Mouse (Mus musculus): ENCODE data around the gene Pam16. TPM values are rescaled to one million over a fixed set of nuclear protein-coding genes. Genes with fewer than 3 reads are reported as not detected.
"Not testable (repeated sequence)": the region's sequence is repeated elsewhere in the genome, so short reads cannot be mapped to it uniquely, and the experiment has no call there.

Gene Pam16
- polyA plus RNA-seq, 1 experiment from 2014 or later: 162 TPM

GRCm38 (mm10) chr16:4594814-4595526 is 29.8 kb downstream of the Pam16 start:
- Histone ChIP-seq H3K27ac (replicated peaks) (peak overlapping the region; percentile 89), H3K9me3 (no peaks in the 10 kb centered on the region), H3K4me1 (peaks cover 63% of the 10 kb centered on the region), H3K4me2 (replicated peaks) (peak overlapping the region; percentile 63), H3K27me3 (no peaks in the 10 kb centered on the region), H3K36me3 (no peaks in the 10 kb centered on the region), H3K9ac (replicated peaks) (peak overlapping the region; percentile 85), H3K4me3 (peak overlapping the region; percentile 60)
- peak; percentile 62 for ATAC-seq (replicated peaks)
- WGBS: under 1% methylated on average over 19 of the region's 52 CpGs

DNA sequence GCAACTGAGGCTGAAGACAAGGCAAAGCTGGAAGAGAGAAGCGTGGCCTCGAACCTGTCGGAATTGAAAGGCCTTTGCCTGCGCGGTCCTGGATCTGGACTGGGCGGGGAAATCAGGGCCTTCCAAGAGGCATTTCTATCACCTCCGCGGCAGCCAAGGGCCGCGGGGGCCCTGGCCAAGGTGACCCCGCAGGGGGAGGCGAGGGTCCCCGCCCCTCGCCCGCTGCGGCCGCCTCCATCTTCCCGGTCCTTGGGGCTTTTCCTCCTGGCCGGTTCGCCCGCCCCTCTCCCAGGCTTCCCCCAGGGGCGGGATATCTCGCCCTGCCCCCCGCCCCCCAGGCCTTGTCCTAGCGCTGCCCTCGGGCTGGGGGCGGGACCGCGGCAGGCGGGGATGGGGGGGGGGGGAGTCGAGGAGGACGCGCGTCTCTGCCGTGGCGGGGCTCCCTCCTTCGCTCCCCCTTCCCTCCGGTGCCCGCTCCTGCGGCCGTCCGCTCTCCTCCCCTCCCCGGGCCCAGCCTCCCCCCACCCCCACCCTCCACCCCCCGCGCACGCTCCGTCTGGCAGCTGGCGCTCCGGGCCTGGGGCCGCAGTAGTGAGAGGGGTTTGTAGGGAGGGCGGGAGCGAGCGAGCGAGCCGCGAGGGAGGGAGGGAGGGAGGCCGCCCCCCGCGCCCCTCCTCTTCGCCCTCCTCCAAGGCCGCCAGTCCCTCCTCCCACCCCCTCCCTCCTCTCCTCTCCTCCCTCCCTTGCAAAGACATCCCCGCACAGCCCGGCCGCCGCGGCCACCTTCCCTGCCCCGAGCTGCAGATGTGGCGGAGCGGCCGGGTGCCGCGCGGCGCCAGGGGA is 30.6 kb downstream of the Pam16 start, which contains the start of gene Glis2:
Glis2 (plus strand) TSS at position 743 of the 843 bp plus-strand sequence.
- Histone ChIP-seq H3K27ac (replicated peaks) (peak within 1 kb of the TSS; percentile 89), H3K27me3 (no peaks in the 10 kb centered on the region), H3K4me1 (peaks cover 58% of the 10 kb centered on the region), H3K4me3 (peak within 1 kb of the TSS; percentile 60), H3K36me3 (no peaks in the 10 kb centered on the region), H3K4me2 (replicated peaks) (peak within 1 kb of the TSS; percentile 63), H3K9ac (replicated peaks) (peak within 1 kb of the TSS; percentile 85), H3K9me3 (no peaks in the 10 kb centered on the region)
- ATAC-seq (replicated peaks): peak; percentile 82
- WGBS: under 1% methylated on average over 35 of the region's 74 CpGs

- Histone ChIP-seq H3K4me3 (peak overlapping the region; percentile 60), H3K9ac (replicated peaks) (peak overlapping the region; percentile 85), H3K27me3 (no peaks in the 10 kb centered on the region), H3K27ac (replicated peaks) (peak overlapping the region; percentile 89), H3K4me1 (peaks cover 48% of the 10 kb centered on the region), H3K36me3 (no peaks in the 10 kb centered on the region), H3K9me3 (no peaks in the 10 kb centered on the region), H3K4me2 (replicated peaks) (peak overlapping the region; percentile 63)
- 11% methylated on average over 32 of the region's 32 CpGs for WGBS
- no peak for ATAC-seq (replicated peaks)
Measured at GRCm38 (mm10) chr16:4592909-4593875, 31.6 kb downstream of the Pam16 start.

DNA sequence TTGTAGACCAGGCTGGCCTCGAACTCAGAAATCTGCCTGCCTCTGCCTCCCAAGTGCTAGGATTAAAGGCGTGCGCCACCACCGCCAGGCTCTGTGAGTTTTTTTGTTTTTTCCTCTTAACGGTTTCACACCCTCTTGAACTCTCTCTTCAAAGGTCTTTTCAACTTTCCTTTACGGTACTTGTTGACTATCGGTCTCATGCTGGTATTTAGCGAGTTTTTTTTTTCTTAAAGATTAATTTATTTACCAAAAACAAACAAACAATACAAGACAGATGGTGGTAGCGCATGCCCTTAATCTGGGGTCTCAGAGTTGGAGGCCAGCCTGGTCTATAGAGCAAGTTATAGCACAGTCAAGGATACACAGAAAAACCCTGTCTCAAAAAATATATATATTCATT is 34.6 kb downstream of the Pam16 start:
- H3K36me3 ChIP-seq: no peaks in the 10 kb centered on the region
- no peak for ATAC-seq (replicated peaks)
- 97% methylated on average over 9 of the region's 9 CpGs for WGBS
- H3K27me3 ChIP-seq: no peaks in the 10 kb centered on the region
- no peaks in the 10 kb centered on the region for H3K9me3 ChIP-seq
- no peak overlapping the region for H3K4me2 ChIP-seq (replicated peaks)
- H3K4me1 ChIP-seq: peaks cover 34% of the 10 kb centered on the region
- no peak overlapping the region for H3K4me3 ChIP-seq
- no peak overlapping the region for H3K9ac ChIP-seq (replicated peaks)
- no peak overlapping the region for H3K27ac ChIP-seq (replicated peaks)

DNA sequence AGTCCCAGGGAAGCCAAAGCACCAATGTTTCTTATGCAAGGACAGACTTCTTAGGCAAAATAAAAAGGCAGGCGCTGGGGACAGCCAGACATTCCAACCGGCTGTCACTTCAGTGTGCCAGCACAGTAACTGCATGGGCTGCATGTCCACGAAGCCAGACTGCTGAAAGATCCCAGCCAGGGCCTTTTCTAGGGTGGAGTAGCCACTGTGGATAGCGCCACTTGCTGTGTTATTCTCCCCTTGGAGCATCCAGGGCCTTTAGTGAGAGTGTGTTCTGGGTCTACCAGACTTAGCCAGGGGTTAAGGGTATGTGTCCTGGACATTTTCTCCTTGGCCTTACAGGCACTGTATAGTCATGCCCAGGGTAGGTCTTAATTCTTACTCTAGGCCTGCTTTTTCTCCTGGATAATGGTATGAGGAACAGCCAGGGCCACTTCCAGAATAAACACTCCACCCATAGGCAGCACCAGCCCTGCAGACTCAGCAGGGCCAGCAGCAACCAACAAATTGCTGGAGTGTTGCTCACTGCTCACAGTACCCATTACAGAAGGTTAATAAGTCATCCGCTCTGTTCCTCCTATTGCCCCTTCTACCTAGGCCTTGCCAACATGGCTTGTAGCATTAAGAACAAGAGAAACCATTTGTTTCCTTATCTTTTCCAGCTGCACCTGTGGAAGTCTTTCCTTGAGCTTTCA is 37.1 kb downstream of the Pam16 start:
- WGBS: 44% methylated on average over 5 of the region's 5 CpGs
- Histone ChIP-seq H3K9me3 (no peaks in the 10 kb centered on the region), H3K9ac (replicated peaks) (no peak overlapping the region), H3K27me3 (no peaks in the 10 kb centered on the region), H3K36me3 (no peaks in the 10 kb centered on the region), H3K27ac (replicated peaks) (peak overlapping the region; percentile 79), H3K4me1 (peaks cover 19% of the 10 kb centered on the region), H3K4me3 (0 out of 2 replicates have a peak overlapping the region, but pooled peaks have one; percentile 56), H3K4me2 (replicated peaks) (peak overlapping the region; percentile 54; the same call in 1 of the 2 replicates)
- no peak for ATAC-seq (replicated peaks)

DNA sequence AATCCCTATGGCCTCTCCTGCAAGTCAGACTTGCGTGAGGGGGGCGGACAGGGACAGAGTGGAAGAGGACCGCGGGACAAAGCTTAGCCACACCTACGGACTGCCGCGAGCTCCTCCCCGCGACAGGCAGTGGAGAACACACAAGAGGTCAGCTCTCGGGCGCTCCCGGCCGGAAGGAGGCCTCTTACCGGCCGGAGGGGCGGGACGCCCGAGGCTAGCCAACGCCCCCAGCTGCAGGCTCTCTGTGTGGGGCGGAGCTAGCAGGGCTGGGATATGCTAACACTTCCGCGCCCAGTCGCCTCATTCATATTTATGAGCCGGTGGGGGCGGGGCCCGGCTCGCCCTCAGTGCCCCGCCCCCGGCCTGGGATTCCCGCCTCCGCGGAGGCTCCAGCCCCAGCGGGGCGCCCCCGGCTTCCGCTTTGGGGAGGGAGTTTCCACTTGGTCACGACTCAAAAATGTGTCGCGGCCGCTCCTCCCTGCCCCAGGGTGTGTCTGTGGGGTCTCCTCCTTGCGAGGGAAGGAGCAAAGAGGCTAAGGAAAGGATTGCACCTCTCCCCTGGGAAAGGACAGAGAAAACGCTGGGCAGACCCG is 38.2 kb downstream of the Pam16 start:
- WGBS: under 1% methylated on average over 43 of the region's 43 CpGs

DNA sequence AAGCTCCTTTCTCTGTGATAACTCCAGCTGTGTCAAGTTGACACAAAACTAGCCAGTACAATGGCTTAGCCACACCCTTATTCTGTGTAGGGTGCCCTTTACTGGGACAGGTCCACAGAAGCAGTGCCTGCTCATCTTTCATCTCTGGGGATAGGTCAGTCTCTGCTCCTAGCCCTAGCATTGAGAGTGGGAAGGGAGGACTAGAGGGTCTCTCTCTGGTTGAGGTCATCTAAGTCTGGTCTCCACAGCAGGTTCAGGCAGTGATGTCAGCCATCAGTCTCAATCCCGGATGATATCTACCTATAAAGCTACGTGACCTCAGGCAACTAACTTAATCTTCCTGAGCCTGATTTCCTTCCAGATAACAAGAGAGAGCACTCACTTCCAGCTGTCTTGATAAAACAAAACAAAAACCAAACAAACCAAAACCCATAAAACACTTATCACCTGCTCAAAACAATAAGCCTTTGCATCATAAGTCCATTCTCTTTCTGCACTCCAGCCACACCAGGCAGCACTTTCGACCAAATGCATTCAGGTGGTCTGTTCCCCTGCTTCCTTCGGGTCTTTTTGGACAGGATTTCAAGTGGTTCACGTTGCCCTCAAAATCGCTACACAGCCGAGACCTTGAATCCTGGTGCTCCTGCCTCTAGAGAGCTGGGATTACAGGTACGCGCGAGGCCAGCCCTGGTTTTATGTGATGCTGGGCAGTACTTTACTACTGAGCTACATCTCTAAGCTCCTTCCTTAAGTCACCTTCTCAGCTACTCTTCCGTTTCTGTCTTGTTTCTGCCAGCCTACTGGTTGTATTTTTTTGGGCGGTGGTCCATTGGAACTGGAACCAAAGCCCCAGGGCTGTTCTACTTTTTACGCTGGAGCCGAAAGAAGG is 38.9 kb downstream of the Pam16 start:
- Histone ChIP-seq H3K27me3 (no peaks in the 10 kb centered on the region), H3K4me3 (peak overlapping the region; percentile 56), H3K4me1 (peaks cover 15% of the 10 kb centered on the region), H3K9me3 (no peaks in the 10 kb centered on the region), H3K9ac (replicated peaks) (peak overlapping the region; percentile 58), H3K36me3 (no peaks in the 10 kb centered on the region), H3K4me2 (replicated peaks) (peak overlapping the region; percentile 54), H3K27ac (replicated peaks) (peak overlapping the region; percentile 79)
- peak; percentile 56 for ATAC-seq (replicated peaks)
- WGBS: 12% methylated on average over 14 of the region's 14 CpGs

More for the DNA sequence above, 38.2 kb downstream of the Pam16 start:
- Histone ChIP-seq H3K4me1 (peaks cover 15% of the 10 kb centered on the region), H3K4me2 (replicated peaks) (peak overlapping the region; percentile 54), H3K9me3 (no peaks in the 10 kb centered on the region), H3K4me3 (peak overlapping the region; percentile 56), H3K27ac (replicated peaks) (peak overlapping the region; percentile 79), H3K27me3 (no peaks in the 10 kb centered on the region), H3K36me3 (no peaks in the 10 kb centered on the region), H3K9ac (replicated peaks) (peak overlapping the region; percentile 58)
- peak; percentile 95 for ATAC-seq (replicated peaks)

DNA sequence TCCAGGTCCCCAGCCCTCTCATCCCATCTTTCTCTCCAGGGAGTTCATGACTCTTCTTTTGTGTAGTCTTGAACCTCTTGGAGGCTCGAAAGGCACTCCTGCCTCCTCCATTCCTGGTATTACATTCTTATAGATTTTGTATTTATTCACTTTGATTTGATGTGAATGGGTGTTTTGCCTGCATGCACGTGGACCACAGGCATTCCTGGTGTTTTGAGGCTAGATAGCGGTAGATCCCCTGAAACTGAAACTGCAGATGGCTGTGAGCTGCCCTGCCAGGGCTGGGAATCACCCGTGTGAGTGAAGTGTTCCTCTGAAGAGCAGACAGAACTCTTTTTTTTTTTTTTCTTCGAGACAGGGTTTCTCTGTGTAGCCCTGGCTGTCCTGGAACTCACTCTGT is 40.4 kb downstream of the Pam16 start:
- no peaks in the 10 kb centered on the region for H3K36me3 ChIP-seq
- ATAC-seq (replicated peaks): no peak
- H3K4me3 ChIP-seq: no peak overlapping the region
- H3K4me1 ChIP-seq: peaks cover 15% of the 10 kb centered on the region
- WGBS: 71% methylated on average over 5 of the region's 5 CpGs
- H3K27me3 ChIP-seq: no peaks in the 10 kb centered on the region
- H3K27ac ChIP-seq (replicated peaks): no peak overlapping the region
- no peak overlapping the region for H3K4me2 ChIP-seq (replicated peaks)
- no peaks in the 10 kb centered on the region for H3K9me3 ChIP-seq
- no peak overlapping the region for H3K9ac ChIP-seq (replicated peaks)

DNA sequence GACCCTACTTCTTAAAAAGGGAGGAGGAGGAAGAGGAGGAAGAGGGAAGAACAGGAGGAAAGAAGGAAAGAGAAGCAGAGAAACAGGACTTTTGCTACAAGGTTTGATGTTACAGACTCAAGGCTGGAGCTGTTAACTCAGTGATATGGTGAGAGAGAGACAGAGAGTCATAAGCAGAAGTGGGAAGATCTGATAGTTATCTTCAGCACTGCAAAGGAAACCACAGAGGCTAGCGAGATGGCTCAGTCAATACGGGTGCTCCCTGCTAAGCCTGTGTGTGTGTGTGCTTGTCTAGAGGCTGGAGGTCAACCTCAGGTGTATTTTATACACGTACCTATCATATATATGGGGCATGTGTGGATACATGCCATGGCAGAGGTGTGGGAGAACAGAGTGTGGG is 41.0 kb downstream of the Pam16 start:
- Histone ChIP-seq H3K27ac (replicated peaks) (no peak overlapping the region), H3K9ac (replicated peaks) (no peak overlapping the region), H3K27me3 (no peaks in the 10 kb centered on the region), H3K4me3 (no peak overlapping the region), H3K36me3 (no peaks in the 10 kb centered on the region), H3K4me1 (peaks cover 15% of the 10 kb centered on the region), H3K9me3 (no peaks in the 10 kb centered on the region), H3K4me2 (replicated peaks) (no peak overlapping the region)
- 73% methylated on average over 3 of the region's 3 CpGs for WGBS
- no peak for ATAC-seq (replicated peaks)

DNA sequence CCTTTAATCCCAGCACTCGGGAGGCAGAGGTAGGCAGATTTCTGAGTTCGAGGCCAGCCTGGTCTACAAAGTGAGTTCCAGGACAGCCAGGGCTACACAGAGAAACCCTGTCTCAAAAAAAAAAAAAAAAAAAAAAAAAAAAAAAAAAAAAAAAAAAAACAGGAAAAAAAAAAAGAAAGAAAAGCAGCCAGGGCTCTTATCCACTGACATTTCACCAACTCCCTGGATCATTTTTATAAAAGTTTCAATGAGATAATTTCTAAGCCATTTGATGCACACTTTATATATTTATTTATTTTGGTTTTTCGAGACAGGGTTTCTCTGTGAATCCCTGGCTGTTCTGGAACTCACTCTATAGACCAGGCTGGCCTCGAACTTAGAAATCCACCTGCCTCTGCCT is 43.6 kb downstream of the Pam16 start:
- not testable (repeated sequence) for H3K36me3 ChIP-seq; H3K4me2 ChIP-seq (replicated peaks); H3K9me3 ChIP-seq; H3K4me3 ChIP-seq; H3K4me1 ChIP-seq; ATAC-seq (replicated peaks); H3K9ac ChIP-seq (replicated peaks); H3K27me3 ChIP-seq; H3K27ac ChIP-seq (replicated peaks)
- WGBS: 87% methylated on average over 4 of the region's 4 CpGs

Data from forebrain, embryonic 15.5 days (tissue).